Mouse (Mus musculus): ENCODE measurements at regions not wholly inside any gene's neighbourhood (a gene's known extent, or its start where the extent isn't known, plus 50 kb on each side); places are given as distances from the start of the nearest gene placed in this dataset.
"Not testable (repeated sequence)": the region's sequence is repeated elsewhere in the genome, so short reads cannot be mapped to it uniquely, and the experiment has no call there.

DNA sequence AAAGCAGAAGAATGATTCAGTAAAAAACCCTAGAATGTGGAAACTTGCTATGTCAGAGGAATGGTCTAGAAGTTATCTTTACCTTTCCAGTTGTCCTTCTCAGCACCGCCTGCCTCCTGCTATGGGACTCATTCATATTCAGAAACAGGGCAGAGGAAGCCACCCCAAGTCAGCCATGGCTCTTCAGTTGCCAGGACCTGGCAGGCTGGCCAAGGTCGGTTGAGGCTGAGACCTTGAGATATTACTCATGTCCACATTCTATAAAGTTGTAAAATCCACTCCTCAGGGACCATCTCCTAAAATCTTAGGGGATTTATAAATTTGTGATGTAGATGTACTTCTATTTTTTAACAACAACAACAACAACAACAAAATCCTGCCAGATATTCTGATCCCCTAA lies 580.7 kb upstream of the Klhl29 start:
- DNase-seq: peak; percentile 19

DNA sequence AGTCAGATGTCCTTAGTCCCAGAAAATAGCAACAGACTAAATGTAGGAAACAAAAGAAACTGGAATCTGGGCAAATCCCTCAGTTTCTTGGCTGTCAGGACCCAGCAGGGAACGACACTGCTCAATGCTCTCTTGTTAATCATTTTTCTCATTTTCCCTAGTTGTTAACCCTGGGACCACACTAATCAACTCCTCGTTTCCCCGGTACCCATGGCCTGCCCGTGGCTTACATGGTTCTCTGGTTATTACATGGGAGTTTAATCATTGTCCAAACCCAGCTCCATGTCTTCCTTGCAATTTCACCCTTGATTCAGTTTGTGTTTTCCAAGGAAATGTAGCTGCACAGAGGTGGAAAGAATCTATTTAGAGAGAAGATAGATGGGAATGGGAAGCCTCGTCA lies 580.1 kb upstream of the Klhl29 start:
- DNase-seq: no peak

DNA sequence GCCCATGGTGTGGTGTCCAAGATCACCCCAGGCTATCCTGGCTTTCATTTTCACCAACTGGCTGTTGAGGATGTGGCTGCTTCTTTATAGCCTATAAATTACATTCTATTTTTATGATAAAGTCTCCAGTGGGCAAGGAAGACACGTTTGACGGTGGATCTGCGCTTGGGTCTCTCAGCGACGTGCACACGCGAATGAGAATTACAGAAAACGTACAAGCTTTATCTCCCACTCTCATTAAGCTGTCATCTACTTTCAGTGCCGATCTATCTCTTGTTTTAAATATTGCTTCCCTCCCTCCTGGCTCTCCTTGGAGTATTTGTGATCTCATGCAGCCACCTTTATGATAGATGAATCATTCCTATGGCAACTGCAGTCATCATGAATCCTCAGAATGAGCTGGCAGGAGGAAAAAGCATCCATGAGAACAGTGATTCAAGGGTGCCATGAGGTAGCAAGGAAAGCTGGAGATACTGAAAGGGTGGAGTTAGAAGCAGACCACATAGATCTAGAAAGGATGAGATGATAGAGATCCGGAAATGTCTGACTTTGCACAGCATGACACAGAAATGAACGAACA lies 568.0 kb upstream of the Klhl29 start:
- no peak for DNase-seq

DNA sequence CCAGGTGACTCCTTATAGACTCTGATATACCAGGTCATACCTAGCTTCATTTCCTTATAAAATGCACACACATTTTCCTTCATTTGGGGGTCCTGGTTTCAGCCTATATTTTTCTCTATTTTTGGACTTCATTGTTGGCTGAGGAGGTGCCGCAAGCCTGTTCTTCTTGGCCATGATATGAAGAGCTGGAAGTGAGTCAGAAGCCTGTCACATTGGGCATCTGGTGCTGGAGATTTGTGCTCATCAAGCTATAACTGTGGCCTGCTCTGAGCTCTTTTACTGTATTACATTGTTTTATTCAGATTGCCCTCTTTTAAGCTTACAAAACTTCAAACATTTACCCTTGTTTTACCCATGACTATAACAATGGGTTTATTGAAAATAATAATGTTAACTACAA lies 545.8 kb upstream of the Klhl29 start:
- no peak for DNase-seq

- no peak for DNase-seq
These were observed 542.5 kb upstream of the Klhl29 start for GRCm38 (mm10) chr12:5918030-5918429.

- peak; percentile 6 for DNase-seq
These were observed 530.8 kb upstream of the Klhl29 start for GRCm38 (mm10) chr12:5906251-5906650.

GRCm38 (mm10) chr12:5891786-5892185 lies 516.3 kb upstream of the Klhl29 start:
- not testable (repeated sequence) for DNase-seq

- no peak for DNase-seq
These were observed 491.2 kb upstream of the Klhl29 start for GRCm38 (mm10) chr12:5866701-5867100.

DNA sequence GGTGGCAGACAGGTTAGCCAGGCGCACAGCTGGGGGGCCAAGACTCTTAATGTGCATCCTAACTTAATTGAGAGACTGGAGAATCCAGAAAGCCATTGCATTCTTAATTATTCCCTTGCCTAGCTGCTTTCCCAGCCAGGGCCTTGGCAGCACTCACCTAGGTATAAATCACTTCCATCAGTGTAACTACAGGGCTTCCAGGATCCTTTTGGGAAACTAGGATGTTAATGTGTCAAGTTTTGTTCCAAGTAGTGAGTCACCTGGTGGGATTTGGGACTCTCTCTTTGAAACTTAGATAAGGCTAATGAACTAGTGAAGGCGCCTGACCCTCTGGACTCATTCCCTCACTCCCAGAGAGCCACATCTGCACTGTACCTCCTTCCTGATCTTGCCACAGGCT lies 484.3 kb upstream of the Klhl29 start:
- DNase-seq: no peak

DNA sequence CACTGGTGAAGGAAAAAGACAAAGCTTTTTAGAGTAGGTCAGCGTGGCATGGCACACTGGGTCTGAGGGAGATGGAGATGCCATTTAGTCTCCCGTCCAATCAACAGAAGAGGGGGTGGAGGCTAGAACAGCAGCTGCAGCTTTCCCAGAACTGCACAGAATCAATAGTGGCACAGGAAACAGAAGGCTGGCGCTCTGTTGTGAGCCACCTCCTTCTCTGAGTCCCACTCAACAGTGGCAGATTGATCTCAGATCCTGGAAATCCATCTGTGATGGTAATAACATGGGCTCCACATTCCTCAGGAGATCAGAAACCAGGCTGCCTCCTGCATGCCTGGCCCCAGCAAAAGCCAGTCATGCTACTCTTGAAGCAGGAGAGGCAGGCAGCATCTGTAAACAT lies 480.9 kb upstream of the Klhl29 start:
- no peak for DNase-seq

GRCm38 (mm10) chr12:5810427-5810826 lies 434.9 kb upstream of the Klhl29 start:
- no peak for DNase-seq

DNA sequence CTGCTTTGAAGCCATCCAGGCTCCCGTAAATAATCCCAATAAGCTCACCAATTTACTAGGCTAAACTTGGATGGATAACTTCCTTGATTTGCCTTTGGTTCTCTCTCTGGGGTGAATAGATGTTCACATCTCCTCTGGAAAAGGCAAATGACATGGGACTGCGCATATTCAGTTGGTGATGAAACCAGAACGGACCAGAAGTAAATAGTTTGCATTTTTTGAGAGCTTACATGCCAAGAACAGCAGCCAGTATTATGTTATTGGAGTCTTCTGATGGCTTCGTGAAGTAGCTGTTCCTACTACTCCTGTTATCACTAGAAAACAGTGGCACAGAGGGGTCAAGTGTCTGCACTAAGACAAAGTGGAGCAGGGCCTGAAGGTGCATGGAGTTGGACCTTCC lies 434.5 kb upstream of the Klhl29 start:
- no peak for DNase-seq

- DNase-seq: no peak
These were observed 432.8 kb upstream of the Klhl29 start for GRCm38 (mm10) chr12:5807996-5808886.

GRCm38 (mm10) chr12:5805731-5806130 lies 430.2 kb upstream of the Klhl29 start:
- no peak for DNase-seq

DNA sequence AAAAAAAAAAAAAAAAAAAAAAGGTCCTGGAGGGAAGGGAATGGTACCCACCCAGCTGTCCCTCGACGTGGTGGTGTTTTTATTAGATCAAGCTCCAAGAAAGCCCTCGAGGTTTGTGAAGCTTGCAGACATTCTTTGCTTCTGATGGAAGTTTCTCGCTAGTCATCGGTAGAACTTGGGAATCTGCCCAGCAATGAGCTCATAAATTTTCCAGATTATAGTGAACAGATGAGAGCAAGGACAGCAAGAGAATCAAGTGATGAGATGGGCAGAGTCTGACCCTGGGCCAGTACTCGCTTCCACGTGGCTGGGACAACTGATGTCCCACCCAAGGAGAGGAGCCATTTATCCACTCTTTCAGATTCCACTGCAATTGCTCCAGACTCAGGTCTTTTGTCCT lies 417.6 kb upstream of the Klhl29 start:
- peak; percentile 78 for DNase-seq

DNA sequence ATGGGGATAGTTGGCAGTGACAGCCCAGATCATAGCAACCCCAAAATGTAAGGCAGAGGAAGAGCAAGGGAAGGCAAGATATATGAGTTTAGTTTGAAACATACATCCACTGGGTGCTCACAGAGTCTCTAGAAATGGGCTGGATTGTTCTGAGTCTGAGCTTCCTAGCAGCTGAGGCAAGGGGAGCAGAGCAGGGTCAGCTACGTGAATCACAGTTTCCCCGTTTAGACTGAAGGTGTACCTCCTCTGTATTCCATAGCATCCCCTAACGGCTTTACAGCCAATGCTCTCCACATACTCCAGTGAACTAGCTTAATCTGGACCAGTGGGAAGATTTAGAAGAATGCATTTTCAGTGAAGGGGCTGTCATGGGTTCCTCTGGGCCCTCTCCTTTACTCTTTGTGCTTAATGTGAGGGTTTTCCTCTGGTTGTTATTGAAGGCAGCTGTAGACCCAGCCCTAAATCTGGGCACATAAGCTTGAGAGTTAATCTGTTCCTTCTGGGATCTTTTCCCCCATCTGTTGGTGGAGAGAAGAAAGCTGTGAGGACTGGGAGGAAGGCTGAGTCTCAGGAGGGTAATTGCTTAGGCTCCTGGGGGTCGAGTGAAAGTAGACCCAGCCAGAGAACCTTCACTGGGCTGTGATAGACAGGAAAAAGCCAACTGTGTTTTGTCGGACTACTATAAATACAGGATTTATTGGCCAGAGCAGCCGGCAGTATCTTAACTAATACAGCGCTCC lies 411.8 kb upstream of the Klhl29 start:
- DNase-seq: no peak

DNA sequence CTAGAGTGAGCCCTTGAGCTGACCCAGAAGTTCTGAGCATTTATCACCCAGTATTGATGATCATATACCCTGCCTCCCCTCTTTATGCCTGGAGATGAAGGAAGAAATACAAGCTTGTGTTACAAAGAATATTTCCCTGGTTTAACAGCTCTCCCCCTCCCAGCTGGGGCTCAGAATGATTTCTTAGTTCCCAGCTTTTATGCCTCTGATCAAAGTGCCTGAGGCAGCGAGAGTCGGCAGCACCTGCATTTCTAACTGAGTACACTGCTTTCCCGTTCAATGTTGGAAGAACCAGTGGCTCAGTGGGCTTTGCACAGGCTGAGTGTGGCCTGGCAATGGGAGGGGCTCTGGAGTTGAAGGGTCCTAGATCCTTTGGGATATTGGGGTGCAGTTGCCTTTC lies 405.8 kb upstream of the Klhl29 start:
- DNase-seq: no peak

- DNase-seq: no peak
These were observed 402.1 kb upstream of the Klhl29 start for GRCm38 (mm10) chr12:5777556-5777955.

GRCm38 (mm10) chr12:5771399-5771978 lies 396.0 kb upstream of the Klhl29 start:
- DNase-seq: no peak

- DNase-seq: no peak
These were observed 395.0 kb upstream of the Klhl29 start for GRCm38 (mm10) chr12:5770531-5770930.

- DNase-seq: no peak
These were observed 389.1 kb upstream of the Klhl29 start for GRCm38 (mm10) chr12:5764445-5765170.

GRCm38 (mm10) chr12:5764026-5764425 lies 388.5 kb upstream of the Klhl29 start:
- DNase-seq: no peak

Measured in adrenal gland, postnatal 14 days (tissue).